Mouse (Mus musculus): ENCODE results near the gene Rubcnl. TPM values are rescaled to one million over a fixed set of nuclear protein-coding genes. Genes with fewer than 3 reads are reported as not detected.

Rubcnl gene
- polyA plus RNA-seq, 1 experiment from 2014 or later = 0.20 TPM

- Histone ChIP-seq H3K4me2 (ENCODE audit: low read length) (no peak overlapping the region), H3K27me3 (ENCODE audit: control insufficient read depth, insufficient read depth, low read depth, low read length) (no peaks in the 10 kb centered on the region), H3K27ac (ENCODE audit: low read length) (no peak overlapping the region), H3K4me3 (ENCODE audit: low read depth, low read length) (no peak overlapping the region), H3K36me3 (ENCODE audit: control insufficient read depth, insufficient read depth, low read length) (no peaks in the 10 kb centered on the region), H3K9me3 (replicated peaks; ENCODE audit: control insufficient read depth, low read length, poor library complexity, severe bottlenecking) (no peaks in the 10 kb centered on the region), H3K4me1 (ENCODE audit: control insufficient read depth, insufficient read depth, low read length) (no peaks in the 10 kb centered on the region), H3K9ac (ENCODE audit: low read depth, low read length) (no peak overlapping the region)
- 80% methylated on average over 8 of the region's 8 CpGs for WGBS
- ATAC-seq = no peak
Observed at GRCm38 (mm10) chr14:75024793-75025710, 9.2 kb downstream of the Rubcnl start.

DNA sequence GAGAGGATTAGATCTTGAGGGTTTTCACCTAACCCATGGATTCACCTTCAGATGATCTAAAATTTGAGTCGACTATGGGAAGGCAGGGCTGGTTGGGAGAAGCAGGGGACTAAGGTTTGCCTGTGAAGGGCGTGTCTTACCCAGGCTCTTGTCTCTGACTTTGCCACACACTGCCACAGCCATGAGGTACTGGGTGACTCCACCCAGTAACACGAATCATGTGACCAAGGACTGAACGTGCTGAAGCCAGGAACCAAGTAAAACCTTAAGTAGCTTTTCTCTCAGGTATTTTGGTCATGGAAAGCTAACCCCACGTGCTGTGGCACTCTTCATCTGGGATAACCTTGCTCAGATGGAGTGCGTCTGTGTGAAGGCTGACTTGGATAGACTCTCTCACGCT is 14.9 kb downstream of the Rubcnl start:
- H3K27ac ChIP-seq (ENCODE audit: low read length) = no peak overlapping the region
- WGBS = 78% methylated on average over 7 of the region's 7 CpGs
- H3K36me3 ChIP-seq (ENCODE audit: control insufficient read depth, insufficient read depth, low read length) = no peaks in the 10 kb centered on the region
- no peak overlapping the region for H3K4me2 ChIP-seq (ENCODE audit: low read length)
- no peaks in the 10 kb centered on the region for H3K27me3 ChIP-seq (ENCODE audit: control insufficient read depth, insufficient read depth, low read depth, low read length)
- no peak overlapping the region for H3K4me3 ChIP-seq (ENCODE audit: low read depth, low read length)
- H3K4me1 ChIP-seq (ENCODE audit: control insufficient read depth, insufficient read depth, low read length) = no peaks in the 10 kb centered on the region
- H3K9ac ChIP-seq (ENCODE audit: low read depth, low read length) = no peak overlapping the region
- ATAC-seq = no peak
- H3K9me3 ChIP-seq (replicated peaks; ENCODE audit: control insufficient read depth, low read length, poor library complexity, severe bottlenecking) = no peaks in the 10 kb centered on the region

DNA sequence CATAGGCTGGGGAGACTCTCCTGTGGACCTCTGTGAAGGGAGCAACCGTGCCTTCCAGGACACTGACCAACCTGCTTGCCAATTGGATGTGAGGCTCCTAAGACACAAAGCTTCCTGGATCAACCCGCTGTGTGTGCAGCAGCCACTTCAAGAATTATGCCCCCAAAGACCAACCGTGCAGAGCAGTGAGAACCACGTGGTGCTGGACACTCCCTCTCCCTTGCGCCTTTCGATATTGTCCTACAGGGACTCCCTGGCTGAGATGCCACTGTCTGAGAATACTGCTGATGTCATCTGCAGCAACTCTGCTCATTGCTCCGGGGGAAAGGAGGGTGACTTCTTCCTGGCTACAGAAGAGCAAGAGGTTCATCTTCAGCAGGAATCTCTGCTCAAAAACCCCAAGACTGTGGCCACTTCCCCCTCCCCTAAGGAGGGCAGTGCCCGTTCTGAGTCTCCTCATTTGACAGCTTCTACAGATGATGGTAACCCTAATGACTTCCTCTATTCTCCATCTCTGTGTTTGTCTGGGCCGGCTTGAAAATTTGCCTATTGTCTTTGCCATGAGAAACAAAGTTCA is 16.3 kb downstream of the Rubcnl start:
- H3K4me3 ChIP-seq (ENCODE audit: low read depth, low read length) = no peak overlapping the region
- no peak overlapping the region for H3K9ac ChIP-seq (ENCODE audit: low read depth, low read length)
- no peaks in the 10 kb centered on the region for H3K9me3 ChIP-seq (replicated peaks; ENCODE audit: control insufficient read depth, low read length, poor library complexity, severe bottlenecking)
- no peaks in the 10 kb centered on the region for H3K36me3 ChIP-seq (ENCODE audit: control insufficient read depth, insufficient read depth, low read length)
- H3K27ac ChIP-seq (ENCODE audit: low read length) = no peak overlapping the region
- H3K4me1 ChIP-seq (ENCODE audit: control insufficient read depth, insufficient read depth, low read length) = no peaks in the 10 kb centered on the region
- no peak overlapping the region for H3K4me2 ChIP-seq (ENCODE audit: low read length)
- WGBS = 86% methylated on average over 9 of the region's 9 CpGs
- H3K27me3 ChIP-seq (ENCODE audit: control insufficient read depth, insufficient read depth, low read depth, low read length) = no peaks in the 10 kb centered on the region
- no peak for ATAC-seq

DNA sequence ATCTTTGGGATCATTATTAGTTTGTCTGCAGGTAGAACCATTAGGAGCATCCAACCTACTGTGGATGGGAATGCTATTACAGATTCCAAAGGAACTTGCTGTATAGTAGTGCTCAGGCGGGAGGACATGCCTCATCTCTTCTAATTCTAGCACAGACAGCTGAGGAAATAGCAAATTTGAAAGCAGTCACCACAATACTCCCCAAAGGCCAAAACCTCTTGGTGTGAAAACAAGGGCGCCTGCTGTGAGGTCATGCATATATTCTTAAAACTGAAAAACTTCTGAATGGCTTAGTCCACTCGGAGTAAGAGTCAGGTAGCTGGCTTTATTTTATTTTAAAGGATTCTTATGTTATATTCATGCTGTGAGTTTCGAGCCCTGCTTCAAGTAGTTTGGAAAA is 16.9 kb downstream of the Rubcnl start:
- 71% methylated on average over 4 of the region's 4 CpGs for WGBS
- H3K4me1 ChIP-seq (ENCODE audit: control insufficient read depth, insufficient read depth, low read length) = no peaks in the 10 kb centered on the region
- H3K9me3 ChIP-seq (replicated peaks; ENCODE audit: control insufficient read depth, low read length, poor library complexity, severe bottlenecking) = no peaks in the 10 kb centered on the region
- no peak for ATAC-seq
- H3K27me3 ChIP-seq (ENCODE audit: control insufficient read depth, insufficient read depth, low read depth, low read length) = no peaks in the 10 kb centered on the region
- H3K27ac ChIP-seq (ENCODE audit: low read length) = no peak overlapping the region
- no peak overlapping the region for H3K4me2 ChIP-seq (ENCODE audit: low read length)
- H3K9ac ChIP-seq (ENCODE audit: low read depth, low read length) = no peak overlapping the region
- H3K4me3 ChIP-seq (ENCODE audit: low read depth, low read length) = no peak overlapping the region
- no peaks in the 10 kb centered on the region for H3K36me3 ChIP-seq (ENCODE audit: control insufficient read depth, insufficient read depth, low read length)

DNA sequence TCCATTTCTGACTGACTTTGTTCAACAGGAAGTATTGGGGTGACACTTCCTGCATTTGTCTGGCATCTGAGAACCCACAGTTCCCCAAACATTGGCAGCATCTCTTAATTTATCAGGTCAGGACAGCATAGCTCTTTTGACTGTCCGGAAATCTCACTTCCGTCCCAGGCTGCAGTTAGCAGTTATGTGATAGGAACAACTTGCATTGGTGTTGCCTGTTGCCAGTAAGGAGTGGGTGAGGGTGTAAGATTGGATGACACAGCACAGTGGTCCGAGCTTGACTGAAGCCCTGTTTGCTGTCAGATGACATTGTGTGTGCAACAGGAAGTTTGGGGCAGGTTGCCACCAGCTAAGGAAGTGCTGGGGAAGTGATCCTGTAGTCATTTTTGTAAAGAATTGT is 18.4 kb downstream of the Rubcnl start:
- H3K4me3 ChIP-seq (ENCODE audit: low read depth, low read length) = no peak overlapping the region
- no peaks in the 10 kb centered on the region for H3K9me3 ChIP-seq (replicated peaks; ENCODE audit: control insufficient read depth, low read length, poor library complexity, severe bottlenecking)
- ATAC-seq = no peak
- H3K36me3 ChIP-seq (ENCODE audit: control insufficient read depth, insufficient read depth, low read length) = no peaks in the 10 kb centered on the region
- no peak overlapping the region for H3K4me2 ChIP-seq (ENCODE audit: low read length)
- 93% methylated on average over 3 of the region's 3 CpGs for WGBS
- no peak overlapping the region for H3K9ac ChIP-seq (ENCODE audit: low read depth, low read length)
- H3K4me1 ChIP-seq (ENCODE audit: control insufficient read depth, insufficient read depth, low read length) = no peaks in the 10 kb centered on the region
- H3K27me3 ChIP-seq (ENCODE audit: control insufficient read depth, insufficient read depth, low read depth, low read length) = no peaks in the 10 kb centered on the region
- no peak overlapping the region for H3K27ac ChIP-seq (ENCODE audit: low read length)

DNA sequence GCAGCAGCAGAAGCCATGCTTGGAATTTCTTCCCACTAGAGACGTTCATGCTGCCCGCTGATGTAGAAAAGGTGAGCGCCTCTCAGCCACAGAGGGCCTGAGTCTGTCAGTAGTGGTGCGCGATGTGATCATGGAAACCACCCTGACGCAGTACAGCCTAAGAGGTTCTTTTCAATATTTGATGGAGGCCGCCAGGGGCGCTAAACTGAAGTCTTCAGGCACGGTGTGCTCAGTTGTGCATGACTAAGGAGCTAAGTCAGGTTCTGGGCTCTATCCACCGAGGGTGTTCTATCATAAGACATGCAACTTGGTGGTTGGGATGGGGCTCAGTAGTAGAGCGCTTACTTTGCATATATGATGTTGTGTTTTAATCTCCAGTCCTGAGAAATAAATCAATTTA is 19.6 kb downstream of the Rubcnl start:
- Histone ChIP-seq H3K4me2 (ENCODE audit: low read length) (no peak overlapping the region), H3K36me3 (ENCODE audit: control insufficient read depth, insufficient read depth, low read length) (no peaks in the 10 kb centered on the region), H3K9ac (ENCODE audit: low read depth, low read length) (no peak overlapping the region), H3K4me1 (ENCODE audit: control insufficient read depth, insufficient read depth, low read length) (no peaks in the 10 kb centered on the region), H3K9me3 (replicated peaks; ENCODE audit: control insufficient read depth, low read length, poor library complexity, severe bottlenecking) (no peaks in the 10 kb centered on the region), H3K27ac (ENCODE audit: low read length) (no peak overlapping the region), H3K27me3 (ENCODE audit: control insufficient read depth, insufficient read depth, low read depth, low read length) (no peaks in the 10 kb centered on the region), H3K4me3 (ENCODE audit: low read depth, low read length) (no peak overlapping the region)
- 55% methylated on average over 11 of the region's 11 CpGs for WGBS
- no peak for ATAC-seq

GRCm38 (mm10) chr14:75045184-75045583 is 29.4 kb downstream of the Rubcnl start:
- 81% methylated on average over 7 of the region's 7 CpGs for WGBS
- ATAC-seq = no peak

GRCm38 (mm10) chr14:75052451-75052850 is 36.6 kb downstream of the Rubcnl start:
- Histone ChIP-seq H3K9me3 (replicated peaks; ENCODE audit: control insufficient read depth, low read length, poor library complexity, severe bottlenecking) (no peaks in the 10 kb centered on the region), H3K4me1 (ENCODE audit: control insufficient read depth, insufficient read depth, low read length) (no peaks in the 10 kb centered on the region), H3K36me3 (ENCODE audit: control insufficient read depth, insufficient read depth, low read length) (no peaks in the 10 kb centered on the region), H3K27ac (ENCODE audit: low read length) (no peak overlapping the region), H3K27me3 (ENCODE audit: control insufficient read depth, insufficient read depth, low read depth, low read length) (no peaks in the 10 kb centered on the region), H3K4me3 (ENCODE audit: low read depth, low read length) (no peak overlapping the region), H3K4me2 (ENCODE audit: low read length) (no peak overlapping the region), H3K9ac (ENCODE audit: low read depth, low read length) (no peak overlapping the region)
- WGBS = 59% methylated on average over 8 of the region's 8 CpGs
- ATAC-seq = no peak

More at GRCm38 (mm10) chr14:75045184-75045583, 29.4 kb downstream of the Rubcnl start:
- Histone ChIP-seq H3K4me3 (ENCODE audit: low read depth, low read length) (no peak overlapping the region), H3K27me3 (ENCODE audit: control insufficient read depth, insufficient read depth, low read depth, low read length) (no peaks in the 10 kb centered on the region), H3K4me2 (ENCODE audit: low read length) (no peak overlapping the region), H3K36me3 (ENCODE audit: control insufficient read depth, insufficient read depth, low read length) (no peaks in the 10 kb centered on the region), H3K9me3 (replicated peaks; ENCODE audit: control insufficient read depth, low read length, poor library complexity, severe bottlenecking) (no peaks in the 10 kb centered on the region), H3K27ac (ENCODE audit: low read length) (no peak overlapping the region), H3K4me1 (ENCODE audit: control insufficient read depth, insufficient read depth, low read length) (no peaks in the 10 kb centered on the region), H3K9ac (ENCODE audit: low read depth, low read length) (no peak overlapping the region)
